Mouse (Mus musculus) liver, adult 2 months (tissue): ENCODE data around the gene Rps11. TPM values are rescaled to one million over a fixed set of nuclear protein-coding genes. Genes with fewer than 3 reads are reported as not detected.
"Not testable (repeated sequence)": the region's sequence is repeated elsewhere in the genome, so short reads cannot be mapped to it uniquely, and the experiment has no call there.

Experiments used
- DNase-seq: peaks from one replicate; pipeline ENCODE4 v3.0.0-alpha.2; 2011; ENCODE audit warnings: low read depth, low spot score; ENCODE audit errors: extremely low read depth
- H3K27ac ChIP-seq: fragments of 200-500 bp; replicated peaks from 2 replicates; pipeline ENCODE4 v1.5.1; 2012; ENCODE audit warnings: low read depth, mild to moderate bottlenecking, control low read depth, inconsistent platforms, low read length; ENCODE audit not compliant: insufficient read depth
- H3K27me3 ChIP-seq: fragments of 200-500 bp; 2 replicates; pipeline ENCODE4 v1.6.1; 2012; ENCODE audit warnings: mild to moderate bottlenecking, moderate library complexity, low read length, inconsistent platforms; ENCODE audit not compliant: control insufficient read depth, insufficient read depth
- H3K36me3 ChIP-seq: fragments of 200-500 bp; 2 replicates; pipeline ENCODE4 v1.6.1; 2012; ENCODE audit warnings: low read length, inconsistent platforms; ENCODE audit not compliant: control insufficient read depth, insufficient read depth
- H3K4me1 ChIP-seq: fragments of 200-500 bp; 2 replicates; pipeline ENCODE4 v1.6.1; 2011; ENCODE audit warnings: low read length; ENCODE audit not compliant: control insufficient read depth, insufficient read depth
- H3K4me3 ChIP-seq: fragments of 200-500 bp; 2 replicates; pipeline ENCODE4 v1.5.1; 2011; ENCODE audit warnings: low read depth, mild to moderate bottlenecking, control low read depth, low read length, moderate library complexity; ENCODE audit not compliant: insufficient read depth
- H3K79me2 ChIP-seq: fragments of 200-500 bp; 2 replicates; pipeline ENCODE4 v1.6.1; 2012; ENCODE audit warnings: inconsistent platforms, mild to moderate bottlenecking, low read length, moderate library complexity; ENCODE audit not compliant: control insufficient read depth, insufficient read depth
- H3K9ac ChIP-seq: fragments of 200-500 bp; 2 replicates; pipeline ENCODE4 v1.6.1; 2012; ENCODE audit warnings: low read depth, mild to moderate bottlenecking, control low read depth, inconsistent platforms, low read length
- CTCF ChIP-seq: fragments of 200-500 bp; IDR thresholded peaks from 2 replicates; pipeline ENCODE4 v1.5.1; 2011; ENCODE audit warnings: low read depth, low read length, control low read depth
- POLR2A ChIP-seq: fragments of 200-500 bp; IDR thresholded peaks from 2 replicates; pipeline ENCODE4 v1.6.1; 2011; ENCODE audit warnings: low read length, control low read depth; ENCODE audit not compliant: insufficient read depth; ENCODE audit errors: extremely low read depth
- WGBS: fragments of 180-500 bp; shearing (Covaris S2); methylation state at CpG from one replicate; pipeline ENCODE4 v1.1.7; 2018; 5-methylcytosine and 5-hydroxymethylcytosine counted together
- polyA plus RNA-seq: library from polyadenylated mRNA; depleted of rRNA; stranded (reverse); fragments of >200 nt; gene quantifications from 2 replicates; pipeline ENCODE4 v1.2.3, GENCODE M21; 2012
- total RNA-seq: library from RNA; depleted of rRNA; stranded (reverse); fragments of >200 nt; gene quantifications from 2 replicates; pipeline ENCODE4 v1.2.3, GENCODE M21; 2014

The Rps11 gene
- total and polyA plus RNA-seq, 2 experiments: 95.1 to 355 TPM

DNA sequence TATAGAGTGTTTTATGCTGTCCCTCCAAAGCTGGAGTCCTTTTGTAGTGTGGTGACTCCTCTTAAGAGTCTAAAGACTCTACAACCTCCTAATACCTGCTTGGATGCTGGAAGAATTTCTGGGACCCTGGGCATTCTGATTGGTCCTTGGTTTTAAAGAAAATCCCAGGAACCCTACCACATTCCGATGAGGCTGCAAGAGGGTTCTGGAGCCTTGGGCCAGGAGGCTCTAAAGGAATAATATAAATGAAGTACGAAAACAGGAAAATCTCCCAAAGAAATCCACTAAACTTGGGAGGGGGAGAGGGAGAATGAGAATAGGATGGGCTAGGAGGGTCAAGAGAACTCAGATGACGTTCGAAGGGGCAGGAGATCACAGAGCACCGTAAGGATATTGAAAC is 29.3 kb upstream of the Rps11 start:
- TF ChIP-seq CTCF (no peak), POLR2A (no peak)
- Histone ChIP-seq H3K27ac (peak overlapping the region; percentile 97), H3K4me1 (peaks cover 9% of the 10 kb centered on the region), H3K79me2 (no peaks in the 10 kb centered on the region), H3K27me3 (no peaks in the 10 kb centered on the region), H3K36me3 (no peaks in the 10 kb centered on the region), H3K4me3 (peak overlapping the region; percentile 85), H3K9ac (peak overlapping the region; percentile 99)
- WGBS: 2% methylated on average over 5 of the region's 5 CpGs
- DNase-seq: no peak

DNA sequence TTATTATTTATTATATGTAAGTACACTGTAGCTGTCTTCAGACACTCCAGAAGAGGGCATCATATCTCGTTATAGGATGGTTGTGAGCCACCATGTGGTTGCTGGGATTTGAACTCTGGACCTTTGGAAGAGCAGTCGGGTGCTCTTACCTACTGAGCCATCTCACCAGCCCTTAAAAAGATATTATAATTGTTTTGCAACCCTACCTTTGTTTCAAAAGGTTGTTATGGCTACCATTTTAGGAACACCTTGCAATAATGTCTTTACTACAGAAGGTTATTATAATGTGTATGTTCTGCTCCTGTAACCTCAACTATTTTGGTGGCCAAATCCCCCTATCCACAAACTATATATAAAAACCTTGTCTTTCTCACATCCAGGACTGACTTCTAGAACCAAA is 28.8 kb upstream of the Rps11 start:
- not testable (repeated sequence) for DNase-seq, H3K27me3 ChIP-seq, H3K36me3 ChIP-seq, H3K79me2 ChIP-seq, H3K27ac ChIP-seq, H3K9ac ChIP-seq, H3K4me3 ChIP-seq
- WGBS: 73% methylated on average over 2 of the region's 2 CpGs
- peaks cover 13% of the 10 kb centered on the region for H3K4me1 ChIP-seq

DNA sequence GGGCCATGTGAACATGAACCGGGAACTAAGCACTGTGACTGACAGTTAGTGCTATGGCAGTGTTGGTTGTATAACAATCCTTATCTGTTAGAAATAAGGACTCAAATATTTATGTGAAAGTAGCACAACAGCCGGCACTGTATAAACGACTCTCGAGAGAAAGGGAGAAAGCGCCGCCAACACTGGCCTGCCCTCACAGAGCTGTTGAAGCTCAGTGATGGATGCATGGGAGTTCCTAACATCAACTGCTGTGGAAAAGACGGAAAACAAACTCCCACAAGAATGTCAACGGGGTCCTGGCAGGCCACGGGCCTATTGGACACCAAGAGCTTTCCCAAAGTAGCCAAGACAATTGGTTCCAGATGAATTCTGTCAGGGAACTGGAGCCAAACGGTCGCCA is 27.1 kb upstream of the Rps11 start:
- no peaks in the 10 kb centered on the region for H3K36me3 ChIP-seq
- TF ChIP-seq POLR2A: no peak
- TF ChIP-seq CTCF: no peak
- 72% methylated on average over 11 of the region's 11 CpGs for WGBS
- H3K79me2 ChIP-seq: no peaks in the 10 kb centered on the region
- no peaks in the 10 kb centered on the region for H3K27me3 ChIP-seq
- H3K27ac ChIP-seq: no peak overlapping the region
- no peak for DNase-seq
- no peak overlapping the region for H3K9ac ChIP-seq
- peaks cover 16% of the 10 kb centered on the region for H3K4me1 ChIP-seq
- H3K4me3 ChIP-seq: no peak overlapping the region

DNA sequence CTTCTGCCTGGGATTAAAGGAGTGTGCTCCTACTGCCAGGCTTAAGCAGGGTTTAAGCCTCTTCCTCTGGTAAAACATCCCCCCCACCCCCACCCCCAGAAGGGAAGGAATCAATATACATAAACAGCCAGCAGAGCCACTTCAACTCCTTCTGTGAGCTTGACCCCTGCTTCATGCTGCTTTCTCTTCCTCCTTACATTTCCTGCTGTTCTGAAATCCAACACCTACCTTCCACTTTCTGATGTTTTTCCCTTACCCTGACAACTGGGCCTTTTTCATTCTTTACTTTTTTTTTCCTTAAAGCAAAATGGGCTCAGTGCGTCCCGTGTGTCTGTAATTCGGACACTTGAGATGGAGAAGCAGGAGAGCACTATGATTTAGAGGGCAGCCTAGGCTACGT is 26.1 kb upstream of the Rps11 start:
- Histone ChIP-seq H3K4me3 (no peak overlapping the region), H3K27me3 (no peaks in the 10 kb centered on the region), H3K27ac (peak overlapping the region; percentile 28), H3K79me2 (no peaks in the 10 kb centered on the region), H3K4me1 (peaks cover 16% of the 10 kb centered on the region), H3K9ac (no peak overlapping the region), H3K36me3 (peaks cover 5% of the 10 kb centered on the region; the same call in 1 of the 2 replicates)
- no peak for TF ChIP-seq CTCF
- no peak for TF ChIP-seq POLR2A
- DNase-seq: no peak
- WGBS: 89% methylated on average over 4 of the region's 4 CpGs

DNA sequence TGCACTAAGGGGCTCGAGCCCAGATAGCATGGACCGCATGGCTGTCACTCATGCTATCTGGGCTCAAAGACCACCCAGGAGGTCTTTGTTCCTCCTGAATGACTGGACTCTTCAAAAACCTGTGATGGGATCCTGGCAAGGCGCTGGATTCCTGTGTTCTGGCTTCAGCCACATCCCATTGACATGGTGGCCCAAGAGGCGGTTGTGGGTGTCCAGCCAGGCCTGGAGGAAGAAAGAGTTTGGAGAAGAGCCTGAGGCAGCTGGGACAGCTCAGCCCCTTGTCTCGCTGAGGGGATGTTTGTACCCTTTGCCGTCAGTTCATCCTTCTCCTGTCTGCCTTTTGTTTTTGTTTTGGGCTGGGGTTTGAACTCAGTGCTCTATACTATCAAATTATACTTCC is 25.3 kb upstream of the Rps11 start:
- Histone ChIP-seq H3K27me3 (no peaks in the 10 kb centered on the region), H3K9ac (no peak overlapping the region), H3K27ac (peak overlapping the region; percentile 92), H3K4me1 (peaks cover 16% of the 10 kb centered on the region), H3K4me3 (no peak overlapping the region), H3K36me3 (peaks cover 8% of the 10 kb centered on the region; the same call in 1 of the 2 replicates), H3K79me2 (no peaks in the 10 kb centered on the region)
- DNase-seq: no peak
- 92% methylated on average over 6 of the region's 6 CpGs for WGBS
- TF ChIP-seq CTCF: no peak
- TF ChIP-seq POLR2A: no peak

DNA sequence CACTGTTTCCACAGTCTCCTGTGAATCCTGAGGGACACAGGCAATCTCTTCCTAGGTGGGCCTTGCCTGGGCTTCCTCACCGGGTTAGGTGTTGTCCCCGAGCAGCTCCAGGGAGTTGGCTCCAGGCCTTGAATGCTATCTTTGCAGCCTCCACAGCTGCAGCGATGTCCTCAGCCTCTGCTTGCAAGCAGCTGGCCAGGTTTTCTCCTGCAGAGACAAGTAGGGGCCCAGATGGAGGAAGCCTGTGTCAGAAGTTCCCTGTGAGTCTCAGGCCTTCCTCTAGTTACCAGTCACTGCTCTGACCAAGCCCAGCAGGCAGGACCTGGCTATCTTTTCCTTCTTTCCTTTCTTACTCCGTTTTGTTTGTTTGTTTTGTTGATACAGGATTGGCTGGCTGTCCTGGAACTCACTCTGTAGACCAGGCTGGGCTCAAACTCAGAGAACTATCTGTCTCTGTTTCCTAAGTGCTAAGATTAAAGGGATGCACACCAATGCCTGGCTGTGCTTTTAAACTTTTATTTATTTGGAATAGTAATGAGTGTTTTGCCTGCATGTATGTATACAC is 24.4 kb upstream of the Rps11 start:
- Histone ChIP-seq H3K27ac (peak overlapping the region; percentile 92), H3K36me3 (peaks cover 15% of the 10 kb centered on the region; the same call in 1 of the 2 replicates), H3K27me3 (no peaks in the 10 kb centered on the region), H3K79me2 (no peaks in the 10 kb centered on the region), H3K4me3 (no peak overlapping the region), H3K9ac (peak overlapping the region; percentile 30), H3K4me1 (peaks cover 16% of the 10 kb centered on the region)
- TF ChIP-seq POLR2A (no peak), CTCF (no peak)
- DNase-seq: peak; percentile 76
- 13% methylated on average over 4 of the region's 4 CpGs for WGBS
